Mouse (Mus musculus) forebrain, embryonic 11.5 days (tissue): ENCODE data around the gene Gm815. TPM values are rescaled to one million over a fixed set of nuclear protein-coding genes. Genes with fewer than 3 reads are reported as not detected.

Experiments
- ATAC-seq: fragments of 200-750 bp; cut with Nextera tagmentation; replicated peaks from 2 replicates; pipeline ENCODE4 v1.8.0; 2017; ENCODE audit warnings: moderate TSS enrichment; ENCODE audit not compliant: low FRiP score
- DNase-seq: peaks from one replicate; pipeline ENCODE4 v3.0.0-alpha.2; 2017; ENCODE audit warnings: low spot score
- H3K27ac ChIP-seq: fragments of 300-500 bp; sonication (generic); 2 replicates; pipeline ENCODE4 v1.5.1; 2014; ENCODE audit warnings: low read depth, low read length
- H3K27me3 ChIP-seq: fragments of 300-500 bp; sonication (generic); 2 replicates; pipeline ENCODE4 v1.6.1; 2014; ENCODE audit warnings: mild to moderate bottlenecking, low read length, mixed read lengths; ENCODE audit not compliant: control insufficient read depth, insufficient read depth
- H3K36me3 ChIP-seq: fragments of 300-500 bp; sonication (generic); 2 replicates; pipeline ENCODE4 v1.6.1; 2014; ENCODE audit warnings: mild to moderate bottlenecking, low read length, moderate library complexity, mixed read lengths; ENCODE audit not compliant: control insufficient read depth, insufficient read depth
- H3K4me1 ChIP-seq: fragments of 300-500 bp; sonication (generic); replicated peaks from 2 replicates; pipeline ENCODE4 v1.6.1; 2014; ENCODE audit warnings: low read length, mixed read lengths; ENCODE audit not compliant: control insufficient read depth, insufficient read depth
- H3K4me2 ChIP-seq: fragments of 300-500 bp; sonication (generic); 2 replicates; pipeline ENCODE4 v1.6.1; 2014; ENCODE audit warnings: low read depth, mild to moderate bottlenecking, low read length, moderate library complexity, mixed read lengths; ENCODE audit not compliant: severe bottlenecking
- H3K4me3 ChIP-seq: fragments of 300-500 bp; sonication (generic); 2 replicates; pipeline ENCODE4 v1.5.1; 2014; ENCODE audit warnings: low read depth, low read length
- H3K9ac ChIP-seq: fragments of 300-500 bp; sonication (generic); 2 replicates; pipeline ENCODE4 v1.6.1; 2014; ENCODE audit warnings: low read length
- H3K9me3 ChIP-seq: fragments of 300-500 bp; sonication (generic); 2 replicates; pipeline ENCODE4 v1.6.1; 2016; ENCODE audit warnings: low read length, mixed read lengths; ENCODE audit not compliant: control insufficient read depth
- WGBS: fragments of 180-500 bp; shearing (Covaris S2); extraction: QIAGEN DNeasy Blood & Tissue Kit; methylation state at CpG from one replicate; pipeline ENCODE4 v1.1.7; 2014; 5-methylcytosine and 5-hydroxymethylcytosine counted together
- polyA plus RNA-seq: library from polyadenylated mRNA; unstranded; fragments of >200 nt; fragmentation: Nextera tagmentation; extraction: Ambion mirVana; gene quantifications from 2 replicates; pipeline ENCODE4 v1.2.1, GENCODE M21; 2014

Gene Gm815
- polyA plus RNA-seq, 1 experiment from 2014 or later: not detected

DNA sequence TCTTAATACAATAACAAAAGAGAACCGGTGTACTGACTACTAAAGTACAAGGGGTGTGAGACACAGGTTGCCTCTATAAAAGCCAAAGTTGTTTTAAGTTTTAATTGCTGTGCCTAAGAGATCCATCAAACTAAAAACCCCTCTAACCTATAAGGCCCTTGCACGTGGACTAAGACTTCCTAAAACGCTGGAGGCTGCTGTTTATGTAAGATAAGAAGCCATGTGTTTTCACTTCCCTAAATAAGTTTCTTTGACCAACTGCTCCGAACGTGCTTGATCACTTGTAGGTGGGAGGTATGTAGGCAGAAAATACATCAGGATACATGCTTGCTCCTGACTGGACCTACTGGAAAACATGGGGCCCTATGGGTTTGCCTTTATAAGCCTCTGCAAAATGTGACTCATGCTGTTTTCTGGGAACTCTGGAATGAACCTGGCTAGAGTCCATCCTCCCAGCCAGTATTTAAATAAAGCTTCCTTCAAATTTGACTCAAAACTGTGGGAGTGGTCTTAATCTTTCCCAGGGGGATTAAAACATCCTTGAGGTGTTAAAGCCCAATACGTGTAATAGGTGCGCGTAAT, 31.9 kb upstream of the Gm815 start:
- ATAC-seq (no peak), DNase-seq (no peak)
- WGBS: 85% methylated on average over 8 of the region's 8 CpGs

DNA sequence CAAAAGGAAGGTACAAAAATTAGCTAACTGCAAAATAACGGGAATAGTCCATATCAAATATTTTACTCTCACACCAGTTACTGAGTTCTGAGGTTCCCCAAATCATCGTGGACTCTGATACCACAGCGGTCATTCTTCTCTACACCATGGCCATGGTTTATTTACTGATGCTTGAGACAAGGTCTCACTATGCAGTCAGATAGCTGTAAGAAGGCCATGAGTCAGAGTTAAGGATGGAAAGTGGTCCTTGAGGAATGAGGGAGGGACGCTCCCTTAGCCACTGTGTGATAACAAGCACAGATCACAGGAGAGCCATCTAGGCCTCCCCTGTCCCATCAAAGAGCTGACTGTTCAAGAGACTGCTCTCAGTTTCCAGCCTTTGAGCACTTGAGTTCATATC, 31.0 kb upstream of the Gm815 start:
- H3K9me3 ChIP-seq: no peaks in the 10 kb centered on the region
- ATAC-seq: no peak
- 95% methylated on average over 4 of the region's 4 CpGs for WGBS

More for the DNA sequence above, 31.9 kb upstream of the Gm815 start:
- no peak overlapping the region for H3K4me3 ChIP-seq
- H3K27me3 ChIP-seq: no peaks in the 10 kb centered on the region
- H3K27ac ChIP-seq: no peak overlapping the region
- H3K9me3 ChIP-seq: no peaks in the 10 kb centered on the region
- H3K9ac ChIP-seq: no peak overlapping the region
- H3K4me1 ChIP-seq: no peaks in the 10 kb centered on the region; the same call in 1 of the 2 replicates
- H3K4me2 ChIP-seq: no peak overlapping the region
- H3K36me3 ChIP-seq: no peaks in the 10 kb centered on the region

DNA sequence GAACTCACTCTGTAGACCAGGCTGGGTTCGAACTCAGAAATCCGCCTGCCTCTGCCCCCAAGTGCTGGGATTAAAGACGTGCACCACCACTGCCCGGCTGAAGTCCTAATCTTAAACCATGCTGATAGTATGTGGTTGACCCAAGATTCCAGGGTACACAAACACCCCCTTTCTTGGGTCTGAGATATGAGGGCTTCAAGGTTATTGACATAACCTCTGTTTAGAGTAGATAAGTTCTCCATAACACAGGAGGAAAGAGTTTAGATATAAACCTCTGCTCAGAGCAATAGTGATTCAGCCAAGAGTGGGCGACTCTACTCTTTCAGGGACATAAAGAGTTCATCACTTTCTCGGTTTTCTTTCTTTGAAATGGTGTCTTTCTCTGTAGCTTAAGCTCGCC, 30.5 kb upstream of the Gm815 start:
- Histone ChIP-seq H3K27ac (no peak overlapping the region), H3K9me3 (no peaks in the 10 kb centered on the region), H3K27me3 (no peaks in the 10 kb centered on the region), H3K4me1 (no peaks in the 10 kb centered on the region; the same call in 1 of the 2 replicates), H3K36me3 (no peaks in the 10 kb centered on the region), H3K4me2 (no peak overlapping the region), H3K9ac (no peak overlapping the region), H3K4me3 (no peak overlapping the region)
- 89% methylated on average over 7 of the region's 7 CpGs for WGBS
- ATAC-seq (no peak), DNase-seq (no peak)

More for the DNA sequence above, 31.0 kb upstream of the Gm815 start:
- DNase-seq: no peak
- no peak overlapping the region for H3K27ac ChIP-seq
- H3K9ac ChIP-seq: no peak overlapping the region
- no peaks in the 10 kb centered on the region for H3K27me3 ChIP-seq
- no peaks in the 10 kb centered on the region for H3K36me3 ChIP-seq
- H3K4me3 ChIP-seq: no peak overlapping the region
- H3K4me2 ChIP-seq: no peak overlapping the region
- H3K4me1 ChIP-seq: no peaks in the 10 kb centered on the region; the same call in 1 of the 2 replicates

DNA sequence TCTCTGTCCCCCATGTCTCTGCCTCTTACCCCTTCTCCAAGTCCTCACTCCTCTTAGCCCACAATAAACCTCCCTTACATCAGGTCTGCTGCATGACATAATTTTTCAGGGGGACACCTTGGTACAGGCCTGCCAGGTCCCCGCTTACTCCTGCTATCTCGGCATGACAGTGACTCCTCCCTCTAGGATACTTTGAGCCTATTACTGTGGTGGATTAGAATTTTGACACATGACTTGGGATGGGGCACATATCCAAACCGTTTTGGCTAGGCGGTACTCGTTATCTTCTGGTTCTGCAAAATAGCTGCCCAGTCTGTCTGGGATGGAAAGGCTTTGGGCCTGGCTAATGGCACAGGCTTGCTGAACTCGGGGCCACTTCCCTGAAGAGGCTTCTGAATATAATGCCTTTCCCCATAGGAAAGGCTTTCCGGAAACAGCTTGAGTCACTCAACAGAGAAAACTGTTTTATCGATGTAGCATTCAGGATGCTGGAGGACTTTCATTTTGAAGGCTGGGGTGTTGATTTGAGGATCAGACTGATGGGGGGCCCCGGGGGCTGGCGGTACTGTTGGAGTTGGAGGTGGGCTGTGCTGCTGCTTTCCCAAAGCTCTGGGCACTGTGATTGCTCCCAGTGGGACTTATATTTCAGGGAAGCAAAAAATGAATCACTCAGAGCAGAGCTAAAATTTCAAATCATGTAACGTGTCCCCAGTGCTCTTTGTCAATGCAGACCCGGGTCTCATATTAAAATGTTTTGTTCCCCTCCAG, 27.1 kb upstream of the Gm815 start:
- DNase-seq (no peak), ATAC-seq (no peak)
- H3K4me3 ChIP-seq: no peak overlapping the region
- H3K4me2 ChIP-seq: no peak overlapping the region
- no peaks in the 10 kb centered on the region for H3K9me3 ChIP-seq
- no peak overlapping the region for H3K9ac ChIP-seq
- no peak overlapping the region for H3K27ac ChIP-seq
- no peaks in the 10 kb centered on the region for H3K36me3 ChIP-seq
- peaks cover 2% of the 10 kb centered on the region; the same call in 1 of the 2 replicates for H3K4me1 ChIP-seq
- H3K27me3 ChIP-seq: no peaks in the 10 kb centered on the region
- WGBS: 78% methylated on average over 12 of the region's 12 CpGs

DNA sequence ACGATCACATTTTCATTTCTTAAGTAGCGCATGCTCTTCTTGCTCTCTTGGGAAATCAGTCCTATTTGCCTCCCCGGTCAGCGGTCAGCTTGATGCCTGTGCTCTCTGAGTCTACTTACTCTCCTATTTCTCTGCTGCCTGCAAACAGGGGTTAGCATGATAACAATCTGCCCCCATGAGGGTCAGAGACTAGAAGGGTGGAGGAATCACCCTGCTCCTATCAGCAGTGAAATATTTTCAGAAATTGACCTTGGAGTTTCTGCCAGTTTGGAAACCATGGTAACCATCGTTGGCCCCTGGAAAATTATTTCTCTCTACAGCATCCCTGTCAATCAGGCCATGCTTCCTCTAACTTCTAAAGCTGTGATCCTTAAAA, 26.5 kb upstream of the Gm815 start:
- WGBS: 80% methylated on average over 5 of the region's 5 CpGs

DNA sequence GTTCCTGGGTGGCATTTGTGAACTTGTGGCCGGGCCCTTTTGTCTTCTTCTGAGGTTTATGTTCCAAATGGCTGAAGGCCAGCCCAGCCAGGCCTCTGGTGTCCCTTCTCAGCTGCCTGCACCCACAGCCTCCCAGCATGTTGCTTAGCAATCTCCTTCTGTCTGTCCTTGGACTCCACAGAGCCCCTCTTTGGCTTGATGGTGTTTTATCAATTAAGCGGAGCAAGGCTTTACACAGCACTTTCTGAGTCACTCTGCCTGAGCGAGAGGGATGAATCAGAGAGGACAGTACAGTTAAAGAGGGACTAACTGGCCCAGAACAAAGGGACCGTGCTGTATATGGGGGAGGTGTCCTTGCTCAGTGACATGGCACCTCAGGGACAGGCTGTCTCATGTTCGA, 22.0 kb upstream of the Gm815 start:
- H3K36me3 ChIP-seq: no peaks in the 10 kb centered on the region
- no peak overlapping the region for H3K4me2 ChIP-seq
- no peaks in the 10 kb centered on the region for H3K9me3 ChIP-seq
- peaks cover 5% of the 10 kb centered on the region; the same call in 1 of the 2 replicates for H3K4me1 ChIP-seq
- H3K27me3 ChIP-seq: no peaks in the 10 kb centered on the region
- no peak overlapping the region for H3K4me3 ChIP-seq
- ATAC-seq: no peak
- no peak for DNase-seq
- WGBS: 80% methylated on average over 5 of the region's 5 CpGs
- no peak overlapping the region for H3K9ac ChIP-seq
- no peak overlapping the region for H3K27ac ChIP-seq

More for the DNA sequence above, 26.5 kb upstream of the Gm815 start:
- no peaks in the 10 kb centered on the region for H3K36me3 ChIP-seq
- H3K9me3 ChIP-seq: no peaks in the 10 kb centered on the region
- H3K4me2 ChIP-seq: no peak overlapping the region
- H3K4me3 ChIP-seq: no peak overlapping the region
- H3K4me1 ChIP-seq: peaks cover 2% of the 10 kb centered on the region; the same call in 1 of the 2 replicates
- no peak overlapping the region for H3K9ac ChIP-seq
- no peak overlapping the region for H3K27ac ChIP-seq
- no peak for DNase-seq
- no peak for ATAC-seq
- H3K27me3 ChIP-seq: no peaks in the 10 kb centered on the region

DNA sequence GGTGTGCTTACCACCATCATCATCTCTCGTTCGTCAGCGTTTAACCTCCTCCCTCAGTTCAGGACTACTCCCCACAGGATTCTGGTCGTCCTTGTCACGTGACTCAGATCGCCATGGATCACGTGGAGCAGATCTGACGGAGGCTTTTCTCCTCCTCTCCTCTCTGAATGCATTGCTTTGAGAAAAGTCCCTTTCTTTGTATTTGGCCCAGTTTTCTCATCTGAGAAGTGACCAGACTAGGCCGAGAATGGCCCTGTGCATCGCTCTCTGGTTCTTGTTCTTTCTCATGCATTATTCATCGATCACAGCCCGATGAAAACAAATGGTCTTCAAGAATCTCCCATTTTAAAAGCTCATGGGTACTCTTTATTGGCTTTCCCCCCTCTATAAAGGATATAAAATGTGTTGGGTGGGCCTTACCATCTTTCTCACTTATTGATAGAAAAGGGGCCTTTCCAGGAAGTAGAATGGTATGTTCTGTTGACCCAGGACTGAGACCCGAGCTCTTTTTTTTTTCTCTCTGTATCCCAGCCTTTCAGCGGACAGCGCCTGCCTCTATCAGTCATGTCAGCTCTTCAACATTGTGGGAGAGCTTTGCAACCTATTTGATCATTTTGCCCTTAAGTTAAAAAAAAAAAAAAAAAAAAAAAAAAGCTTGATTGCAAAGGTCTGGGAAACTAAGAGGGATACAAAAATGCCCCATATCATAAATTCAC, 20.5 kb upstream of the Gm815 start:
- H3K4me3 ChIP-seq: no peak overlapping the region
- WGBS: 73% methylated on average over 15 of the region's 15 CpGs
- no peak overlapping the region for H3K9ac ChIP-seq
- DNase-seq (no peak), ATAC-seq (no peak)
- H3K27ac ChIP-seq: no peak overlapping the region
- no peak overlapping the region for H3K4me2 ChIP-seq
- H3K9me3 ChIP-seq: no peaks in the 10 kb centered on the region
- peaks cover 9% of the 10 kb centered on the region; the same call in 1 of the 2 replicates for H3K4me1 ChIP-seq
- no peaks in the 10 kb centered on the region for H3K27me3 ChIP-seq
- H3K36me3 ChIP-seq: no peaks in the 10 kb centered on the region

DNA sequence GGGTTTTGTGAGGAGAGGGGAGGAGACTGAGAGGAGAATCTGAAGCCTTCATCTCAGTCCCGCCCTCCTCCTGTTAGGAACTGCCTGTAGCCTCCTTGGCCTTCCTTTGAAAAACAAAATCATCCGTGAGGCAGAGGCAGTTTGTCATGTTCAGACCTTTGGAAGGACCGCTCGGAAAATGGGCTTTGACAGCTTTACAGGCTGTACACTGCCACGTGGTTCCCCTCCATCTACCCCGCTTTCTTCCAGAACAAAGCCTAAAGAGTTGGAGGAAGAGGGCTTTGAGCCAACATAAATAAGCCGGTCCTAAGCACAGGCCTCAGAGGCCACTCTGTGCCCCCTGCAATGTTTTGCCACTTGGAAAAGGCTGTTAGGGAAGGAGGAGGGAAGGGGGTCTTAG, 19.9 kb upstream of the Gm815 start:
- H3K4me2 ChIP-seq: no peak overlapping the region
- peaks cover 10% of the 10 kb centered on the region; the same call in 1 of the 2 replicates for H3K4me1 ChIP-seq
- DNase-seq (no peak), ATAC-seq (peak; percentile 66)
- no peaks in the 10 kb centered on the region for H3K36me3 ChIP-seq
- H3K27me3 ChIP-seq: no peaks in the 10 kb centered on the region
- 37% methylated on average over 7 of the region's 7 CpGs for WGBS
- H3K9ac ChIP-seq: no peak overlapping the region
- peak overlapping the region; percentile 50 for H3K27ac ChIP-seq
- H3K9me3 ChIP-seq: no peaks in the 10 kb centered on the region
- no peak overlapping the region for H3K4me3 ChIP-seq
